Mouse (Mus musculus) midbrain, postnatal 0 days (tissue): ENCODE data around the gene Ccdc66. TPM values are rescaled to one million over a fixed set of nuclear protein-coding genes. Genes with fewer than 3 reads are reported as not detected.
A peak's percentile ranks its signal among the peaks of the same experiment; 100 is the strongest.

ENCODE experiments used
- ATAC-seq: fragments of 200-750 bp; cut with Nextera tagmentation; 2 replicates; pipeline ENCODE4 v1.8.0; 2017; ENCODE audit warnings: moderate number of reproducible peaks, mild to moderate bottlenecking, moderate TSS enrichment, moderate library complexity; ENCODE audit not compliant: low FRiP score
- DNase-seq: peaks from one replicate; pipeline ENCODE4 v3.0.0-alpha.2; 2015; ENCODE audit warnings: low spot score
- H3K27ac ChIP-seq: fragments of 300-500 bp; sonication (generic); 2 replicates; pipeline ENCODE4 v1.5.1; 2014; ENCODE audit warnings: low read depth, mild to moderate bottlenecking, low read length, mixed read lengths
- H3K27me3 ChIP-seq: fragments of 300-500 bp; sonication (generic); 2 replicates; pipeline ENCODE4 v1.6.1; 2014; ENCODE audit warnings: low read length, control low read depth, mixed read lengths; ENCODE audit not compliant: insufficient read depth
- H3K36me3 ChIP-seq: fragments of 300-500 bp; sonication (generic); 2 replicates; pipeline ENCODE4 v1.6.1; 2014; ENCODE audit warnings: low read length, control low read depth, mixed read lengths; ENCODE audit not compliant: insufficient read depth
- H3K4me1 ChIP-seq: fragments of 300-500 bp; sonication (generic); 2 replicates; pipeline ENCODE4 v1.6.1; 2014; ENCODE audit warnings: mild to moderate bottlenecking, control low read depth, antibody characterized with exemption, low read length, mixed read lengths; ENCODE audit not compliant: insufficient read depth
- H3K4me2 ChIP-seq: fragments of 300-500 bp; sonication (generic); 2 replicates; pipeline ENCODE4 v1.6.1; 2014; ENCODE audit warnings: low read depth, mild to moderate bottlenecking, low read length, mixed read lengths; ENCODE audit not compliant: poor library complexity, severe bottlenecking
- H3K4me3 ChIP-seq: fragments of 300-500 bp; sonication (generic); 2 replicates; pipeline ENCODE4 v1.5.1; 2014; ENCODE audit warnings: low read depth, mild to moderate bottlenecking, low read length, moderate library complexity
- H3K9ac ChIP-seq: fragments of 300-500 bp; sonication (generic); replicated peaks from 2 replicates; pipeline ENCODE4 v1.6.1; 2014; ENCODE audit warnings: mild to moderate bottlenecking, low read length, moderate library complexity, mixed read lengths; ENCODE audit not compliant: poor library complexity, severe bottlenecking
- H3K9me3 ChIP-seq: fragments of 300-500 bp; sonication (generic); 2 replicates; pipeline ENCODE4 v1.6.1; 2016; ENCODE audit warnings: low read length, control low read depth
- CTCF ChIP-seq: IDR thresholded peaks from 2 replicates; pipeline ENCODE4 v1.5.1; 2016; ENCODE audit warnings: antibody characterized with exemption, mild to moderate bottlenecking
- WGBS: fragments of 180-500 bp; shearing (Covaris S2); extraction: QIAGEN DNeasy Blood & Tissue Kit; methylation state at CpG from one replicate; pipeline ENCODE4 v1.1.7; 2014; 5-methylcytosine and 5-hydroxymethylcytosine counted together
- polyA plus RNA-seq: library from polyadenylated mRNA; unstranded; fragments of >200 nt; fragmentation: Nextera tagmentation; extraction: Ambion mirVana; gene quantifications from 2 replicates; pipeline ENCODE4 v1.2.1, GENCODE M21; 2015
- total RNA-seq: library from RNA; depleted of rRNA; stranded (reverse); fragments of >200 nt; gene quantifications from 2 replicates; pipeline ENCODE4 v1.2.3, GENCODE M21; 2014

Gene Ccdc66
- total and polyA plus RNA-seq, 2 experiments from 2014 or later, result 3.6 to 6.1 TPM

DNA sequence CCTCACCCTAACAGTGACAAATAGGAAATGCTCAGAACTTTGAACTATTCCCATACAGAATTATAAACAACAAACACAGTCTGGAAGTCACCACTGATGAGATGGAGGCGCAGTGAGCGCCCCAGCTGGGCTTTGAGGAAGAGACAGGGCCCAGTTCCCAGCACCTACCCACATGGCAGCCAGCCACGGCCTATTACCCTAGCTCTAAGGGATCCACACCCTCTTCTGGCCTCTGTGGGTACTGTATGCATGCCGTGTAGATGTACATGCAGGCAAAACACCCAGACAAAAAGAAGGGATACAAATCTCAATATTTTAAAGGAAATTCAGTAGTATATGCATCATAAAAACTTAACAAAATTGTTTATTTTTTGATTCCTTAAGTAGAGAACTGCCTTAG is 14.7 kb downstream of the Ccdc66 start:
- Histone ChIP-seq H3K4me1 (no peaks in the 10 kb centered on the region), H3K9ac (no peak overlapping the region), H3K27me3 (no peaks in the 10 kb centered on the region), H3K9me3 (no peaks in the 10 kb centered on the region), H3K27ac (no peak overlapping the region), H3K4me3 (no peak overlapping the region), H3K36me3 (peaks cover 28% of the 10 kb centered on the region), H3K4me2 (no peak overlapping the region)
- no peak for DNase-seq
- ATAC-seq, result no peak
- no peak for TF ChIP-seq CTCF
- 96% methylated on average over 4 of the region's 4 CpGs for WGBS

DNA sequence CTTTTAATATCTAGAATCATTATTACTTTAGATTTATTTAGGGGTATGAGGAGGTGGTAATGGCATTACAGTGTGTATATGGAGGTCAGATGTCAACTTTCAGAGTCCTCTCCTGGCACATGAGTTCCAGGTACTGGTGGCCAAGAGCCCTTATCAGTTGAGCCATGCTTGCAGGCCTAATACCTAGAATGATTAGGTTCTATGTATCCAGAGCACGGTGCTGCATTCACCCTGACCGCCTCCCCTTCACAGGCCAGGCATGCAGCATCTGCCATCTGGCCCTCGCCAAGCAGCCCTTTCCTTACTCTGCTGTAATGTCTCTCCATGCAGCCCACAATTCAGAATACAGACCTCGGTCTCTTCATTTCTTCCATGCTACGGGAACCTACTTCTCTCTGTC is 16.9 kb downstream of the Ccdc66 start:
- 0 out of 2 replicates have a peak overlapping the region, but pooled peaks have one; percentile 32 for H3K27ac ChIP-seq
- H3K9me3 ChIP-seq, result no peaks in the 10 kb centered on the region
- H3K4me3 ChIP-seq, result no peak overlapping the region
- no peak overlapping the region for H3K9ac ChIP-seq
- DNase-seq (no peak), ATAC-seq (no peak)
- WGBS, result 95% methylated on average over 5 of the region's 5 CpGs
- no peak for TF ChIP-seq CTCF
- no peaks in the 10 kb centered on the region for H3K27me3 ChIP-seq
- no peak overlapping the region for H3K4me2 ChIP-seq
- no peaks in the 10 kb centered on the region for H3K4me1 ChIP-seq
- peaks cover 28% of the 10 kb centered on the region for H3K36me3 ChIP-seq

DNA sequence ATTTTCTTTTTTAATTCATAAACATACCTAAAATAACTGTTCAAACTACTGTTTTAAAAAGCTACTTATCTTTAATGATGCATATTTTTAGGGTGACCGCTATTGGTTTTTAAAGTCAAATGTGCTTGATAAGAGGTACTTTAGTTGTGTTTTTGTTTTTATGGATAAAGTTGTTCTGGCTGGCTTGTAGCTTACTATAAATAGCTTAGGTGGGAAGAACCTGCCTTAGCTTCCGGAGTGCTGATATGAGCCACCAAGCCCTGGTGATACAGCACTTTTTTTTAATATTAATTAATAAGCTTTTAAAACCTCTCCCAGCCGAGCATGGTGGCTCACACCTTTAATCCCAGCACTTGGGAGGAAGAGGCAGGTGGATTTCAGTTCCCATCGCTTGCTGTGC is 61.3 kb downstream of the Ccdc66 start:
- H3K27me3 ChIP-seq, result no peaks in the 10 kb centered on the region
- DNase-seq, result no peak
- no peak for ATAC-seq
- 89% methylated on average over 4 of the region's 4 CpGs for WGBS
- H3K4me2 ChIP-seq, result no peak overlapping the region
- H3K4me3 ChIP-seq, result no peak overlapping the region
- H3K9ac ChIP-seq, result no peak overlapping the region
- H3K27ac ChIP-seq, result no peak overlapping the region
- H3K36me3 ChIP-seq, result peaks cover 16% of the 10 kb centered on the region; the same call in 1 of the 2 replicates
- no peaks in the 10 kb centered on the region for H3K4me1 ChIP-seq
- H3K9me3 ChIP-seq, result no peaks in the 10 kb centered on the region
- TF ChIP-seq CTCF, result no peak

DNA sequence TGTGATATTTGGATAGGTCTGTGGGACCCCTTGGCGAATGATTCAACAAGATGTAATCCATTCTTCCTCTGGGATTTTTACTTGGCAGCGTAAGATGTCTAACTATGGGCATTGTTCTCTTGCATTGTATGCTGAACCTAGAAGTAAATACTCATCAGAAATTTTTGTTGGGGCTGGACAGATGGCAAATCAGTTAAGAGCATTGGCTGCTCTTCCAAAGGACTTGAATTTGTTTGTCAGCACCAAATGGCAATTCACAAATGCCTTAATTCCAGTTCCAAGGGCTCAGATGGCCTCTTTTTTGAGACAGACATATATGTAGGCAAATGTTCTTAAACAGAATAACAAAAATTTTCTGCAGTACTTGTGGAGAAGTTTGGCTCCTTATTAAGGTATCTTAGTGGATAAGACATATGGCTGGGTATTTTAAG is 63.4 kb downstream of the Ccdc66 start:
- H3K4me2 ChIP-seq, result no peak overlapping the region
- no peaks in the 10 kb centered on the region for H3K27me3 ChIP-seq
- no peak overlapping the region for H3K9ac ChIP-seq
- ATAC-seq (no peak), DNase-seq (no peak)
- H3K36me3 ChIP-seq, result peaks cover 19% of the 10 kb centered on the region; the same call in 1 of the 2 replicates
- H3K27ac ChIP-seq, result no peak overlapping the region
- no peaks in the 10 kb centered on the region for H3K9me3 ChIP-seq
- H3K4me3 ChIP-seq, result no peak overlapping the region
- 75% methylated on average over 2 of the region's 2 CpGs for WGBS
- TF ChIP-seq CTCF, result no peak
- no peaks in the 10 kb centered on the region for H3K4me1 ChIP-seq

DNA sequence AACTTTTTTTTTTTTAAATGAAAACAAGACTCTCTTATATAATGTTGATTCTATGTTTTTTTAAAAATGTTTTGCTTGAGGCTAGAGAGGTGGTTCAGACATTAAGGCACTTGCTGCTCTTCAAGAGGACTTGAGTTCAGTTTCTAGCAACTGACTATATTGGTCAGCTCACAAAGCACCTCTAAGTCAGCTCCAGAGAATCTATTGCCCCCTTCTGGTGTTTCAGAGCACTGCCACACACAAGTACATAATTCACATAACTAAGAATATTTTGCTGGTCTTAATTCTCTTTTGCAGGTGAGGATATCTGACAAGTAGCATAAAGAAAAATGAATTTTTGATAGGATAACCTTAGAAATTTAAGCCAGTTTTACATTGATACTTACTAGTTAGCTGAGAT is 67.3 kb downstream of the Ccdc66 start:
- peak; percentile 56 for TF ChIP-seq CTCF
- no peaks in the 10 kb centered on the region for H3K9me3 ChIP-seq
- no peaks in the 10 kb centered on the region for H3K27me3 ChIP-seq
- peaks cover 14% of the 10 kb centered on the region; the same call in 1 of the 2 replicates for H3K36me3 ChIP-seq
- no peaks in the 10 kb centered on the region for H3K4me1 ChIP-seq
- no peak overlapping the region for H3K4me2 ChIP-seq
- no peak overlapping the region for H3K27ac ChIP-seq
- DNase-seq (peak; percentile 10), ATAC-seq (no peak)
- no peak overlapping the region for H3K4me3 ChIP-seq
- no peak overlapping the region for H3K9ac ChIP-seq

DNA sequence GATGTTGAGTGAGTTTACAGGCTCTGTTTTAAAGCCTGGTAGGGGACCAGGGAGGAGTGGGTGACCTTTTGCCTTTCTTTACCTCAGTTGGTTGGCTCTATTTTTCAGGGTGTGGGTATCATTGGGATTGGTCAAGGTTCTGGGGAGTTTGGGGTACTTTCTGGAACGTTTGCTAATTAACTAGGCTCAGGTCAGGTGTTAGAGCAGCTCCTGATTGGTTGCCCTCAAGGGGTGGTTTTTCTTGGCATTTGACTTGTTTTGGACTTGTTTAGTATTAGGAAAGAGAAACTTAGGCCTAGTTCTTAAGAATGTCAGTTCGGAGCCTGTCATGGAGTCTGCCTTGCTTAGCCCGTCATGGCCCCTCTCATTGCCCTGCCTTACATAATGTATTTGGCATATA is 71.4 kb downstream of the Ccdc66 start:
- no peak overlapping the region for H3K4me3 ChIP-seq
- TF ChIP-seq CTCF, result no peak
- H3K36me3 ChIP-seq, result 0 out of 2 replicates have a peak, but pooled peaks cover 3% of the 10 kb centered on the region
- no peak overlapping the region for H3K4me2 ChIP-seq
- ATAC-seq (no peak), DNase-seq (no peak)
- no peaks in the 10 kb centered on the region for H3K27me3 ChIP-seq
- H3K9ac ChIP-seq, result no peak overlapping the region
- H3K27ac ChIP-seq, result no peak overlapping the region
- 88% methylated on average over 3 of the region's 3 CpGs for WGBS
- no peaks in the 10 kb centered on the region for H3K4me1 ChIP-seq
- H3K9me3 ChIP-seq, result no peaks in the 10 kb centered on the region
